Mouse (Mus musculus): ENCODE results near the gene Thsd4.

- TF ChIP-seq ZC3H11A (IDR thresholded peaks at IDR 0.05; ENCODE audit: borderline replicate concordance, low read depth, low read length) (no peak), MAFK (IDR thresholded peaks at IDR 0.05; ENCODE audit: insufficient read depth, low read depth, low read length) (no peak), HCFC1 (IDR thresholded peaks at IDR 0.05; ENCODE audit: borderline replicate concordance, insufficient read depth, low read length) (no peak)
Observed at GRCm38 (mm10) chr9:60335455-60335854, 186.4 kb downstream of the Thsd4 start.
